Mouse (Mus musculus): ENCODE measurements around the gene Slc9a4. TPM values are rescaled to one million over a fixed set of nuclear protein-coding genes. Genes with fewer than 3 reads are reported as not detected.
A peak's percentile ranks its signal among the peaks of the same experiment; 100 is the strongest.

Slc9a4 gene
- polyA plus RNA-seq, 1 experiment from 2014 or later: 0.02 TPM

GRCm38 (mm10) chr1:40632407-40633062, 52.7 kb downstream of the Slc9a4 start:
- ATAC-seq (no peak), DNase-seq (ENCODE audit: low spot score) (no peak)
- Histone ChIP-seq H3K4me2 (replicated peaks; ENCODE audit: low read depth, low read length) (no peak overlapping the region), H3K27me3 (replicated peaks; ENCODE audit: insufficient read depth, low read length) (no peaks in the 10 kb centered on the region), H3K9me3 (ENCODE audit: low read length) (no peaks in the 10 kb centered on the region), H3K4me1 (ENCODE audit: insufficient read depth, low read depth, low read length) (no peaks in the 10 kb centered on the region), H3K4me3 (ENCODE audit: low read depth, low read length) (no peak overlapping the region), H3K27ac (ENCODE audit: low read length) (no peak overlapping the region), H3K9ac (replicated peaks; ENCODE audit: low read depth) (no peak overlapping the region), H3K36me3 (ENCODE audit: insufficient read depth, low read length) (no peaks in the 10 kb centered on the region)
- WGBS: 32% methylated on average over 2 of the region's 2 CpGs
- no peak for TF ChIP-seq EP300 (IDR thresholded peaks at IDR 0.05)
- no peak for TF ChIP-seq CTCF (IDR thresholded peaks at IDR 0.05)

- Histone ChIP-seq H3K9me3 (ENCODE audit: low read length) (no peaks in the 10 kb centered on the region), H3K4me3 (ENCODE audit: low read depth, low read length) (no peak overlapping the region), H3K9ac (replicated peaks; ENCODE audit: low read depth) (no peak overlapping the region), H3K27ac (ENCODE audit: low read length) (no peak overlapping the region), H3K36me3 (ENCODE audit: insufficient read depth, low read length) (no peaks in the 10 kb centered on the region), H3K4me2 (replicated peaks; ENCODE audit: low read depth, low read length) (no peak overlapping the region), H3K4me1 (ENCODE audit: insufficient read depth, low read depth, low read length) (no peaks in the 10 kb centered on the region), H3K27me3 (replicated peaks; ENCODE audit: insufficient read depth, low read length) (no peaks in the 10 kb centered on the region)
- WGBS: 74% methylated on average over 4 of the region's 4 CpGs
- ATAC-seq (no peak), DNase-seq (ENCODE audit: low spot score) (peak; percentile 11)
- no peak for TF ChIP-seq CTCF (IDR thresholded peaks at IDR 0.05)
- TF ChIP-seq EP300 (IDR thresholded peaks at IDR 0.05): no peak
Observed at GRCm38 (mm10) chr1:40634608-40635007, 54.7 kb downstream of the Slc9a4 start.

GRCm38 (mm10) chr1:40648234-40648633, 68.4 kb downstream of the Slc9a4 start:
- WGBS: 57% methylated on average over 2 of the region's 2 CpGs
- Histone ChIP-seq H3K27me3 (replicated peaks; ENCODE audit: insufficient read depth, low read length) (no peaks in the 10 kb centered on the region), H3K4me3 (ENCODE audit: low read depth, low read length) (no peak overlapping the region), H3K4me2 (replicated peaks; ENCODE audit: low read depth, low read length) (no peak overlapping the region), H3K36me3 (ENCODE audit: insufficient read depth, low read length) (no peaks in the 10 kb centered on the region), H3K27ac (ENCODE audit: low read length) (no peak overlapping the region), H3K9me3 (ENCODE audit: low read length) (no peaks in the 10 kb centered on the region), H3K4me1 (ENCODE audit: insufficient read depth, low read depth, low read length) (no peaks in the 10 kb centered on the region), H3K9ac (replicated peaks; ENCODE audit: low read depth) (no peak overlapping the region)
- TF ChIP-seq EP300 (IDR thresholded peaks at IDR 0.05) (no peak), CTCF (IDR thresholded peaks at IDR 0.05) (no peak)
- no peak for ATAC-seq
- DNase-seq (ENCODE audit: low spot score): no peak

GRCm38 (mm10) chr1:40650803-40651497, 71.1 kb downstream of the Slc9a4 start:
- no peak overlapping the region for H3K4me2 ChIP-seq (replicated peaks; ENCODE audit: low read depth, low read length)
- no peak overlapping the region for H3K27ac ChIP-seq (ENCODE audit: low read length)
- H3K4me1 ChIP-seq (ENCODE audit: insufficient read depth, low read depth, low read length): no peaks in the 10 kb centered on the region
- no peaks in the 10 kb centered on the region for H3K27me3 ChIP-seq (replicated peaks; ENCODE audit: insufficient read depth, low read length)
- no peak overlapping the region for H3K9ac ChIP-seq (replicated peaks; ENCODE audit: low read depth)
- H3K4me3 ChIP-seq (ENCODE audit: low read depth, low read length): no peak overlapping the region
- TF ChIP-seq EP300 (IDR thresholded peaks at IDR 0.05) (no peak), CTCF (IDR thresholded peaks at IDR 0.05) (no peak)
- DNase-seq (ENCODE audit: low spot score): no peak
- H3K36me3 ChIP-seq (ENCODE audit: insufficient read depth, low read length): no peaks in the 10 kb centered on the region
- ATAC-seq: no peak
- H3K9me3 ChIP-seq (ENCODE audit: low read length): no peaks in the 10 kb centered on the region
- WGBS: 34% methylated on average over 6 of the region's 6 CpGs

- H3K27me3 ChIP-seq (replicated peaks; ENCODE audit: insufficient read depth, low read length): no peaks in the 10 kb centered on the region
- H3K4me1 ChIP-seq (ENCODE audit: insufficient read depth, low read depth, low read length): no peaks in the 10 kb centered on the region
- no peak overlapping the region for H3K4me3 ChIP-seq (ENCODE audit: low read depth, low read length)
- WGBS: 62% methylated on average over 4 of the region's 4 CpGs
- ATAC-seq (no peak), DNase-seq (ENCODE audit: low spot score) (no peak)
- H3K4me2 ChIP-seq (replicated peaks; ENCODE audit: low read depth, low read length): no peak overlapping the region
- H3K9me3 ChIP-seq (ENCODE audit: low read length): no peaks in the 10 kb centered on the region
- H3K27ac ChIP-seq (ENCODE audit: low read length): no peak overlapping the region
- no peaks in the 10 kb centered on the region for H3K36me3 ChIP-seq (ENCODE audit: insufficient read depth, low read length)
- no peak overlapping the region for H3K9ac ChIP-seq (replicated peaks; ENCODE audit: low read depth)
- TF ChIP-seq CTCF (IDR thresholded peaks at IDR 0.05): no peak
- no peak for TF ChIP-seq EP300 (IDR thresholded peaks at IDR 0.05)
Observed at GRCm38 (mm10) chr1:40657035-40657434, 77.2 kb downstream of the Slc9a4 start.

DNA sequence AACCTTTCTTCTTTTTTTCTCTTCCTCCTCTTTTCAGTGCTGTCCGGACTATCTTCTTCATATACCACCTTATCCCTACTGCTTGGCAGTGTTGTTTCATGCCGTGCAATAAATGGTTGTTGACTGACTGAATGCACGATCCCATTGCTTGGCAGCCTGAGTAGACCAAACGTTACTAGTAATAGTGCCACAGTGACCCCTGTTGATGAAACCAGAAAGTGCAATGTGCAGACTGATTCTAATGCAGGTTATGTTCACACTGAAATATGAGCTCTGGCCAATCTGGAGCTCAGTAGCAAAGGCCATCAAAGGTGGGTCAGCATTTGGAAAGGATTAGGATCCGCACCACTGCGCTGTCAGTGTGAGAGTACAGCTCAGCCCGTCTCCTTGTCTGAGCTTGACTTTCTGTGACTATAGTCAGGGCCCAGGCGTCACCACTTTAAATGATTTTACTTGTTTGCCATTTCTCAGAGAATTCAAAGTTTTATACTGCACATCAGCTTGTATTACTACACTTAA, 78.2 kb downstream of the Slc9a4 start:
- H3K27ac ChIP-seq (ENCODE audit: low read length): no peak overlapping the region
- H3K4me1 ChIP-seq (ENCODE audit: insufficient read depth, low read depth, low read length): no peaks in the 10 kb centered on the region
- no peaks in the 10 kb centered on the region for H3K36me3 ChIP-seq (ENCODE audit: insufficient read depth, low read length)
- ATAC-seq (no peak), DNase-seq (ENCODE audit: low spot score) (peak; percentile 27)
- H3K4me2 ChIP-seq (replicated peaks; ENCODE audit: low read depth, low read length): no peak overlapping the region
- TF ChIP-seq CTCF (IDR thresholded peaks at IDR 0.05) (peak; percentile 73), EP300 (IDR thresholded peaks at IDR 0.05) (no peak)
- H3K9me3 ChIP-seq (ENCODE audit: low read length): no peaks in the 10 kb centered on the region
- no peak overlapping the region for H3K9ac ChIP-seq (replicated peaks; ENCODE audit: low read depth)
- no peak overlapping the region for H3K4me3 ChIP-seq (ENCODE audit: low read depth, low read length)
- 50% methylated on average over 8 of the region's 8 CpGs for WGBS
- H3K27me3 ChIP-seq (replicated peaks; ENCODE audit: insufficient read depth, low read length): no peaks in the 10 kb centered on the region
